Mouse (Mus musculus) myocyte (in vitro differentiated cells): ENCODE data around the gene Fbxl5.

Source experiments
- CEBPB ChIP-seq: IDR thresholded peaks from 2 replicates; pipeline ENCODE4 v1.6.1; 2011; ENCODE audit warnings: mild to moderate bottlenecking, moderate library complexity; ENCODE audit not compliant: poor library complexity, insufficient read depth, severe bottlenecking
- E2F4 ChIP-seq: IDR thresholded peaks from one replicate; pipeline ENCODE4 v1.6.1; 2011; ENCODE audit warnings: mild to moderate bottlenecking, control low read depth, moderate library complexity; ENCODE audit not compliant: insufficient read depth
- MYOD1 ChIP-seq, 3 experiments: IDR thresholded peaks; one replicate each; pipeline ENCODE4 v1.6.1; 2011; ENCODE audit warnings: control low read depth in 2 of 3, low read depth in 2 of 3, mild to moderate bottlenecking in 2 of 3, moderate library complexity in 1 of 3; ENCODE audit not compliant: insufficient read length in 2 of 3, control insufficient read depth in 1 of 3
- MYOG ChIP-seq, 3 experiments: IDR thresholded peaks; one replicate each; pipeline ENCODE4 v1.6.1; 2011; ENCODE audit warnings: control low read depth in 2 of 3, low read depth in 2 of 3, mild to moderate bottlenecking in 2 of 3; ENCODE audit not compliant: insufficient read length in 2 of 3, control insufficient read depth in 1 of 3, insufficient read depth in 1 of 3
- POLR2A ChIP-seq: IDR thresholded peaks from one replicate; pipeline ENCODE4 v1.6.1; 2011; ENCODE audit warnings: low read depth, mild to moderate bottlenecking, control low read depth, moderate library complexity; ENCODE audit not compliant: insufficient read length
- POLR2AphosphoS2 ChIP-seq: IDR thresholded peaks from one replicate; pipeline ENCODE4 v1.6.1; 2011; ENCODE audit warnings: low read depth, control low read depth; ENCODE audit not compliant: insufficient read length
- TCF12 ChIP-seq: IDR thresholded peaks from one replicate; pipeline ENCODE4 v1.6.1; 2011; ENCODE audit warnings: mild to moderate bottlenecking, control low read depth; ENCODE audit not compliant: poor library complexity, insufficient read depth, severe bottlenecking
- USF1 ChIP-seq: IDR thresholded peaks from one replicate; pipeline ENCODE4 v1.6.1; 2011; ENCODE audit warnings: low read depth, mild to moderate bottlenecking, control low read depth, moderate library complexity

DNA sequence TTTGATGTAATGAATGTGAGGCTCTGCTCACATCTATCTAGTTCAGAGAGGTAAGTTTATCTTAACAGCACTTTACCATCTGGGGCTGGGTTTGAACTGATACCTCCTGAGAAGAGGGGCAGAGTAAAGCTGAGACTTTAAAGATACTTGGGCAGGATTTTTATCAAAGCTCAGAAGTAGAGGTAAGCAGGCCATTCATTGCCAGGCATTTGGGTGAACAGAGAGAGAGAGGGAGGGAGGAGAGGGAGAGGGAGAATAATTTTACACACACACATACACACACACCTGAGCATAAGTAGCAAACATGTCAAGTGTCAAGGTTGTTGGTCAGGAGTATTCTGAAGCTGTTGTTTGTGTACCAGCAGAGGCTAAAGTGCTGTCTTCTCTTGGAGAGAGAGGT lies 46.8 kb upstream of the Fbxl5 start, which contains the start of gene Cd38:
- no peak for TF ChIP-seq POLR2AphosphoS2
- no peak for TF ChIP-seq USF1
- TF ChIP-seq POLR2A = no peak
- TF ChIP-seq MYOG (IDR thresholded peaks at IDR 0.05; ENCODE audit: control insufficient read depth in 1 of 3, insufficient read depth in 1 of 3, insufficient read length in 2 of 3, low read depth in 2 of 3) = no peak
- no peak for TF ChIP-seq TCF12
- TF ChIP-seq E2F4 = no peak
- TF ChIP-seq CEBPB = no peak
- no peak for TF ChIP-seq MYOD1 (IDR thresholded peaks at IDR 0.05; ENCODE audit: control insufficient read depth in 1 of 3, insufficient read length in 2 of 3, low read depth in 2 of 3)
